Mouse (Mus musculus) G1E (cell line): ENCODE results near the gene Rere.

ENCODE experiments used
- CTCF ChIP-seq: IDR thresholded peaks from 2 replicates; pipeline ENCODE4 v1.5.1; 2012; ENCODE audit warnings: low read depth, low read length, inconsistent platforms, mixed read lengths
- GATA1 ChIP-seq: IDR thresholded peaks from 2 replicates; pipeline ENCODE4 v1.6.1; 2012; ENCODE audit warnings: borderline replicate concordance, low read length, inconsistent platforms, mixed read lengths

DNA sequence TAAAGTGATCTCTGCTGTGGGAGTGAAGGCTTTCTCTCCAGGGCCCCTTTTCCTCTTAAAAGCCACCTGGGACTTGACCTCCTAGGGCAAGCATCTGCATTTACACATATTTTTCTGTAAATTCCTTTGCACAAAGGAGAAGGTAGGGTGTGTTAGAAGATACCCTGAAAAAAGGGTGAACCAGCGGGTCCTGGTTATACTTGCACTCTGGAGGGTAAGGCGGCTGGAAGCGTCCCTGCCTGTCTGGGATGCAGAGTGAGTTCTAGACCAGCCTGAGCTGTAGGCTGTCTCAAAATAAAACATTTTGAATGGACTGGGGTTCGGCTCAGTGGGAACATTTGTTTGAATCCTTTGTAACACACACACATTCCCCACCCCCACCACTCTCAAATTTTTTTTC, 310.2 kb downstream of the Rere start:
- TF ChIP-seq CTCF (no peak), GATA1 (no peak)
